Mouse (Mus musculus): Measurements from ENCODE around the gene Nkx2-9.

Nkx2-9 gene

GRCm38 (mm10) chr12:56612761-56613437, at the start of gene Nkx2-9:
Gene Nkx2-9 (minus strand): TSS chr12:56613284.
- no peak for DNase-seq (ENCODE audit: extremely low read depth, low read depth, low spot score)

GRCm38 (mm10) chr12:56637181-56637566, 24.1 kb upstream of the Nkx2-9 start:
- DNase-seq (ENCODE audit: extremely low read depth, low read depth, low spot score) = no peak

- DNase-seq (ENCODE audit: extremely low read depth, low read depth, low spot score) = no peak
Measured at GRCm38 (mm10) chr12:56636534-56637180, 23.6 kb upstream of the Nkx2-9 start.

DNA sequence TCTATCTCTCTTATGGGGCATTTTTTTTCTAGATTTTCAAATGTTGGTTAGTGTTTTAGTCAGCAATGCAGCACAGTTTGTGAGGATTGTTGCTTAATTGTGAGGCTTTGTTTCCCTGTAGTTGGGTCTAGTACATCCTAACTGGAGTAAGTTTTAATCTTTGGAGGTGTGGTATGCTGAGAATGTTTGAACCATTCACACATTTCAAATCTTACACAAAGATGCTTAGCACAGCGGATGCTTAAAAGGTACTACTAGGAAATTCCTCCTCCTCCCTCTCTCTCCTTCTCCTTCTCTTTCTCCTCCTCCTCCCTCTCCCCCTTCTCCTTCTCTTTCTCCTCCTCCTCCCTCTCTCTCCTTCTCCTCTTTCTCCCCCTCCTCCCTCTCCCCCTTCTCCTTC, 3.0 kb upstream of the Nkx2-9 start:
- no peak for DNase-seq (ENCODE audit: extremely low read depth, low read depth, low spot score)

GRCm38 (mm10) chr12:56615391-56615790, 2.3 kb upstream of the Nkx2-9 start:
- no peak for DNase-seq (ENCODE audit: extremely low read depth, low read depth, low spot score)

- DNase-seq (ENCODE audit: extremely low read depth, low read depth, low spot score) = no peak
Measured at GRCm38 (mm10) chr12:56614513-56614912, 1.4 kb upstream of the Nkx2-9 start.

- DNase-seq (ENCODE audit: extremely low read depth, low read depth, low spot score) = no peak
Measured at GRCm38 (mm10) chr12:56613916-56614510, 929 bp upstream of the Nkx2-9 start.

DNA sequence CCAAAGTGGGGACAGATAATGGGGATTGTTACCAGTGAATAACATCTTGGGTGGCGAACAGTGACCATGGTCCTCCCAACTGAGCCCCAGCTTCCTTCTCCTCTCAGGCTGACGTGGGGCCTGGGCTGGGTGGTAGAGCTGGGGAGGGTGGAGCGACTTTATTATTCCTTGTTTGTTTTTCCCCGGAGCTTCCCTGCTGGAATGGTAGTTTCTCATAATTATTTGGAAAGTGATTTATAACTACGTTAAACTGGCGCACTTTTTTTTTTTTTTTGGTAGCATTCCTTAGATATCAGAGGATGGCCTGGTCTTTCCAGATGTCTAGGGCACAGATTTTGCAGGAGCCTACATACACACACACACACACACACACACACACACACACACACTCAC, 350 bp upstream of the Nkx2-9 start:
- DNase-seq (ENCODE audit: extremely low read depth, low read depth, low spot score) = no peak

DNA sequence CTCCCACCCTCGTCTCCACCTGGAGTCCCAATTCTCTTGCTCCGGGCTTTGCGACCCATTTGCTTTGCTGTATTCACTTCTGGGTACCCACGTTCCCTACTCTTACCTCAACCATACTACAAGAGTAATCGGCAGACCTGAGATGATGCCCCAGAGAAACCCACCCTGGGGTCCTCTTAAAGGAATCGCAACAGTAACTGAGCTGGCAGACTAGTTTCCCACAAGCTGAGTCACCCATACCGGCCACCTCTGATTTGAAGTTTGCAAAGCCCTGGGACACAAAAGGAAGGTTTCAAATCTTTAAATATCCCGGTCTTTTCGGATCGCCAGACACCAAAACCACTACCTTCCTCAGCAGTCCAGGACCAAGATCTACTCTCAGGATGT, 742 bp downstream of the Nkx2-9 start:
- no peak for DNase-seq (ENCODE audit: extremely low read depth, low read depth, low spot score)

GRCm38 (mm10) chr12:56611504-56612348, 1.4 kb downstream of the Nkx2-9 start:
- DNase-seq (ENCODE audit: extremely low read depth, low read depth, low spot score) = no peak

DNA sequence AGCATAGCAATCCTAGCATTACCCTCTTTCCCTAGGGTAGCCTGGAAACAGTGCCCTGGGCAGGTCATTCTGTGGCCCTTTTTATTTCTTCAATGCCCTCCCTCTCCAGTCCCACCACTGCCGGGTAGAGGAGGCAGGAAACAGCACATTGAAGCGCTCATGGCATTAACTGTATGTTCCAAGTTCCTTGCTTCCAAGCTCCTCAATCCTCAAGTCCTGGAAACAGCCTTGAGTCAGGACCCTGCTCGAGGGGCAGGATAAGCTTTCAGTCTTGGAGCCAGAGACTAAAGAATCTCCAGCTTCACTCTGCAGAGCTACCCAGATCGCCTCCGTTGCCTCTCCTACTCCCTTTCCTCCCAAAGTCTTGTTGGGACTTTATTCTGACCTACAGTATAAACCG, 2.2 kb downstream of the Nkx2-9 start:
- no peak for DNase-seq (ENCODE audit: extremely low read depth, low read depth, low spot score)

- no peak for DNase-seq (ENCODE audit: extremely low read depth, low read depth, low spot score)
Measured at GRCm38 (mm10) chr12:56591722-56592121, 21.4 kb downstream of the Nkx2-9 start.

- no peak for DNase-seq (ENCODE audit: extremely low read depth, low read depth, low spot score)
Measured at GRCm38 (mm10) chr12:56587830-56588229, 25.3 kb downstream of the Nkx2-9 start.
